Mouse (Mus musculus): Measurements from ENCODE around the gene Trim28. TPM values are rescaled to one million over a fixed set of nuclear protein-coding genes. Genes with fewer than 3 reads are reported as not detected.
"Not testable (repeated sequence)": the region's sequence is repeated elsewhere in the genome, so short reads cannot be mapped to it uniquely, and the experiment has no call there.

The Trim28 gene
- polyA plus RNA-seq, 1 experiment: 195 TPM

GRCm38 (mm10) chr7:13046084-13046483 lies 47.2 kb downstream of the Trim28 start:
- TF ChIP-seq CTCF (IDR thresholded peaks at IDR 0.05; ENCODE audit: extremely low read depth, insufficient read length, insufficient replicate concordance, low read depth, low read length): peak; percentile 64; the same call in 1 of the 2 replicates
- no peak for TF ChIP-seq POLR2A (IDR thresholded peaks at IDR 0.05; ENCODE audit: low read depth, low read length)
- Histone ChIP-seq H3K36me3 (ENCODE audit: control insufficient read depth, insufficient read depth, low read length) (no peaks in the 10 kb centered on the region), H3K27me3 (ENCODE audit: control insufficient read depth, insufficient read depth, low read length) (peaks cover 20% of the 10 kb centered on the region), H3K27ac (ENCODE audit: insufficient read depth, low read depth, low read length) (no peak overlapping the region), H3K4me3 (ENCODE audit: low read depth, low read length) (no peak overlapping the region), H3K4me1 (ENCODE audit: control insufficient read depth, insufficient read depth, insufficient read length, low read length) (peaks cover 12% of the 10 kb centered on the region)
- 0% methylated on average over 2 of the region's 2 CpGs for WGBS

- TF ChIP-seq POLR2A (IDR thresholded peaks at IDR 0.05; ENCODE audit: low read depth, low read length) (no peak), CTCF (IDR thresholded peaks at IDR 0.05; ENCODE audit: extremely low read depth, insufficient read length, insufficient replicate concordance, low read depth, low read length) (no peak)
- WGBS: 87% methylated on average over 13 of the region's 13 CpGs
- Histone ChIP-seq H3K27me3 (ENCODE audit: control insufficient read depth, insufficient read depth, low read length) (no peaks in the 10 kb centered on the region), H3K27ac (ENCODE audit: insufficient read depth, low read depth, low read length) (no peak overlapping the region), H3K36me3 (ENCODE audit: control insufficient read depth, insufficient read depth, low read length) (no peaks in the 10 kb centered on the region), H3K4me1 (ENCODE audit: control insufficient read depth, insufficient read depth, insufficient read length, low read length) (no peaks in the 10 kb centered on the region), H3K4me3 (ENCODE audit: low read depth, low read length) (no peak overlapping the region)
Measured at GRCm38 (mm10) chr7:13053001-13053400, 54.1 kb downstream of the Trim28 start.

GRCm38 (mm10) chr7:13053501-13053900 lies 54.6 kb downstream of the Trim28 start:
- Histone ChIP-seq H3K4me3 (ENCODE audit: low read depth, low read length) (no peak overlapping the region), H3K27me3 (ENCODE audit: control insufficient read depth, insufficient read depth, low read length) (no peaks in the 10 kb centered on the region), H3K4me1 (ENCODE audit: control insufficient read depth, insufficient read depth, insufficient read length, low read length) (no peaks in the 10 kb centered on the region), H3K36me3 (ENCODE audit: control insufficient read depth, insufficient read depth, low read length) (no peaks in the 10 kb centered on the region), H3K27ac (ENCODE audit: insufficient read depth, low read depth, low read length) (no peak overlapping the region)
- no peak for TF ChIP-seq CTCF (IDR thresholded peaks at IDR 0.05; ENCODE audit: extremely low read depth, insufficient read length, insufficient replicate concordance, low read depth, low read length)
- no peak for TF ChIP-seq POLR2A (IDR thresholded peaks at IDR 0.05; ENCODE audit: low read depth, low read length)
- WGBS: 90% methylated on average over 2 of the region's 2 CpGs

GRCm38 (mm10) chr7:13053961-13054286 lies 55.0 kb downstream of the Trim28 start:
- no peak for TF ChIP-seq CTCF (IDR thresholded peaks at IDR 0.05; ENCODE audit: extremely low read depth, insufficient read length, insufficient replicate concordance, low read depth, low read length)
- TF ChIP-seq POLR2A (IDR thresholded peaks at IDR 0.05; ENCODE audit: low read depth, low read length): no peak
- no peaks in the 10 kb centered on the region for H3K36me3 ChIP-seq (ENCODE audit: control insufficient read depth, insufficient read depth, low read length)
- H3K4me1 ChIP-seq (ENCODE audit: control insufficient read depth, insufficient read depth, insufficient read length, low read length): no peaks in the 10 kb centered on the region
- peak overlapping the region; percentile 86 for H3K4me3 ChIP-seq (ENCODE audit: low read depth, low read length)
- WGBS: 1% methylated on average over 15 of the region's 15 CpGs
- H3K27ac ChIP-seq (ENCODE audit: insufficient read depth, low read depth, low read length): no peak overlapping the region
- no peaks in the 10 kb centered on the region for H3K27me3 ChIP-seq (ENCODE audit: control insufficient read depth, insufficient read depth, low read length)

GRCm38 (mm10) chr7:13054287-13055010 lies 55.5 kb downstream of the Trim28 start, which contains the start of gene Mzf1:
Mzf1 (minus strand) TSS chr7:13054764.
- TF ChIP-seq CTCF (IDR thresholded peaks at IDR 0.05; ENCODE audit: extremely low read depth, insufficient read length, insufficient replicate concordance, low read depth, low read length): peak; percentile 25; the same call in 1 of the 2 replicates
- TF ChIP-seq POLR2A (IDR thresholded peaks at IDR 0.05; ENCODE audit: low read depth, low read length): peak; percentile 65; the same call in 1 of the 2 replicates
- H3K4me3 ChIP-seq (ENCODE audit: low read depth, low read length): peak within 1 kb of the TSS; percentile 86
- peak within 1 kb of the TSS; percentile 78 for H3K27ac ChIP-seq (ENCODE audit: insufficient read depth, low read depth, low read length)
- WGBS: under 1% methylated on average over 41 of the region's 41 CpGs
- H3K4me1 ChIP-seq (ENCODE audit: control insufficient read depth, insufficient read depth, insufficient read length, low read length): no peaks in the 10 kb centered on the region
- H3K27me3 ChIP-seq (ENCODE audit: control insufficient read depth, insufficient read depth, low read length): no peaks in the 10 kb centered on the region
- H3K36me3 ChIP-seq (ENCODE audit: control insufficient read depth, insufficient read depth, low read length): no peaks in the 10 kb centered on the region

GRCm38 (mm10) chr7:13056913-13057700 lies 58.2 kb downstream of the Trim28 start:
- no peak overlapping the region for H3K4me3 ChIP-seq (ENCODE audit: low read depth, low read length)
- H3K27me3 ChIP-seq (ENCODE audit: control insufficient read depth, insufficient read depth, low read length): no peaks in the 10 kb centered on the region
- WGBS: 63% methylated on average over 8 of the region's 8 CpGs
- TF ChIP-seq CTCF (IDR thresholded peaks at IDR 0.05; ENCODE audit: extremely low read depth, insufficient read length, insufficient replicate concordance, low read depth, low read length): no peak
- TF ChIP-seq POLR2A (IDR thresholded peaks at IDR 0.05; ENCODE audit: low read depth, low read length): no peak
- H3K36me3 ChIP-seq (ENCODE audit: control insufficient read depth, insufficient read depth, low read length): no peaks in the 10 kb centered on the region
- H3K4me1 ChIP-seq (ENCODE audit: control insufficient read depth, insufficient read depth, insufficient read length, low read length): no peaks in the 10 kb centered on the region
- no peak overlapping the region for H3K27ac ChIP-seq (ENCODE audit: insufficient read depth, low read depth, low read length)

- 91% methylated on average over 9 of the region's 9 CpGs for WGBS
- no peaks in the 10 kb centered on the region for H3K4me1 ChIP-seq (ENCODE audit: control insufficient read depth, insufficient read depth, insufficient read length, low read length)
- H3K36me3 ChIP-seq (ENCODE audit: control insufficient read depth, insufficient read depth, low read length): no peaks in the 10 kb centered on the region
- H3K27ac ChIP-seq (ENCODE audit: insufficient read depth, low read depth, low read length): no peak overlapping the region
- no peak overlapping the region for H3K4me3 ChIP-seq (ENCODE audit: low read depth, low read length)
- H3K27me3 ChIP-seq (ENCODE audit: control insufficient read depth, insufficient read depth, low read length): no peaks in the 10 kb centered on the region
- TF ChIP-seq CTCF (IDR thresholded peaks at IDR 0.05; ENCODE audit: extremely low read depth, insufficient read length, insufficient replicate concordance, low read depth, low read length): no peak
- no peak for TF ChIP-seq POLR2A (IDR thresholded peaks at IDR 0.05; ENCODE audit: low read depth, low read length)
Measured at GRCm38 (mm10) chr7:13059536-13059935, 60.6 kb downstream of the Trim28 start.

- H3K27ac ChIP-seq (ENCODE audit: insufficient read depth, low read depth, low read length); H3K27me3 ChIP-seq (ENCODE audit: control insufficient read depth, insufficient read depth, low read length); H3K36me3 ChIP-seq (ENCODE audit: control insufficient read depth, insufficient read depth, low read length); H3K4me1 ChIP-seq (ENCODE audit: control insufficient read depth, insufficient read depth, insufficient read length, low read length); H3K4me3 ChIP-seq (ENCODE audit: low read depth, low read length): not testable (repeated sequence)
- WGBS: 44% methylated on average over 2 of the region's 2 CpGs
Measured at GRCm38 (mm10) chr7:13063399-13063798, 64.5 kb downstream of the Trim28 start.

Measured in small intestine, adult 2 months (tissue).